Mouse (Mus musculus): ENCODE results near the gene Sh2d5. TPM values are rescaled to one million over a fixed set of nuclear protein-coding genes. Genes with fewer than 3 reads are reported as not detected.

Sh2d5 gene
- polyA plus RNA-seq, 1 experiment from 2014 or later, result 0.61 TPM

- DNase-seq (ENCODE audit: low spot score), result peak; percentile 25
These were observed 9.3 kb downstream of the Sh2d5 start for GRCm38 (mm10) chr4:138259482-138259881.

- DNase-seq (ENCODE audit: low spot score), result peak; percentile 79
These were observed 11.9 kb downstream of the Sh2d5 start for GRCm38 (mm10) chr4:138261843-138262681.

- no peak for DNase-seq (ENCODE audit: low spot score)
These were observed 17.7 kb downstream of the Sh2d5 start for GRCm38 (mm10) chr4:138267869-138268268.

GRCm38 (mm10) chr4:138272011-138272997 lies 22.1 kb downstream of the Sh2d5 start:
- no peak for DNase-seq (ENCODE audit: low spot score)

- no peak for DNase-seq (ENCODE audit: low spot score)
These were observed 28.1 kb downstream of the Sh2d5 start for GRCm38 (mm10) chr4:138278346-138278745.

- DNase-seq (ENCODE audit: low spot score), result peak; percentile 90
These were observed 32.6 kb downstream of the Sh2d5 start for GRCm38 (mm10) chr4:138282834-138283233.

- DNase-seq (ENCODE audit: low spot score), result peak; percentile 57
These were observed 36.2 kb downstream of the Sh2d5 start for GRCm38 (mm10) chr4:138286411-138286810.

GRCm38 (mm10) chr4:138288691-138289090 lies 38.5 kb downstream of the Sh2d5 start:
- no peak for DNase-seq (ENCODE audit: low spot score)

GRCm38 (mm10) chr4:138292028-138292427 lies 41.8 kb downstream of the Sh2d5 start:
- DNase-seq (ENCODE audit: low spot score), result no peak

GRCm38 (mm10) chr4:138293261-138293948 lies 43.2 kb downstream of the Sh2d5 start:
- DNase-seq (ENCODE audit: low spot score), result no peak

GRCm38 (mm10) chr4:138293949-138294550 lies 43.8 kb downstream of the Sh2d5 start:
- DNase-seq (ENCODE audit: low spot score), result no peak

- no peak for DNase-seq (ENCODE audit: low spot score)
These were observed 51.1 kb downstream of the Sh2d5 start for GRCm38 (mm10) chr4:138301271-138301780.

- DNase-seq (ENCODE audit: low spot score), result no peak
These were observed 52.8 kb downstream of the Sh2d5 start for GRCm38 (mm10) chr4:138303011-138303410.

- no peak for DNase-seq (ENCODE audit: low spot score)
These were observed 53.5 kb downstream of the Sh2d5 start for GRCm38 (mm10) chr4:138303742-138304141.

- peak; percentile 97 for DNase-seq (ENCODE audit: low spot score)
These were observed 54.3 kb downstream of the Sh2d5 start, which contains the start of gene Ddost for GRCm38 (mm10) chr4:138304340-138305104. Gene Ddost, plus strand, starts transcription at chr4:138304730.

- no peak for DNase-seq (ENCODE audit: low spot score)
These were observed 56.8 kb downstream of the Sh2d5 start for GRCm38 (mm10) chr4:138307025-138307424.

- DNase-seq (ENCODE audit: low spot score), result no peak
These were observed 57.5 kb downstream of the Sh2d5 start for GRCm38 (mm10) chr4:138307739-138308138.

- DNase-seq (ENCODE audit: low spot score), result no peak
These were observed 60.2 kb downstream of the Sh2d5 start for GRCm38 (mm10) chr4:138310311-138310910.

Measured in thymus, postnatal 0 days (tissue).